Mouse (Mus musculus) liver, adult 2 months (tissue): Measurements from ENCODE around the gene T2.

Experiments
- CTCF ChIP-seq: fragments of 200-500 bp; IDR thresholded peaks from 2 replicates; pipeline ENCODE4 v1.5.1; 2011; ENCODE audit warnings: low read depth, low read length, control low read depth
- POLR2A ChIP-seq: fragments of 200-500 bp; IDR thresholded peaks from 2 replicates; pipeline ENCODE4 v1.6.1; 2011; ENCODE audit warnings: low read length, control low read depth; ENCODE audit not compliant: insufficient read depth; ENCODE audit errors: extremely low read depth

GRCm38 (mm10) chr17:8467771-8468170 lies 112.0 kb downstream of the T2 start:
- TF ChIP-seq POLR2A (no peak), CTCF (no peak)
